Mouse (Mus musculus): ENCODE data around the gene Ifit1bl1.
"Not testable (repeated sequence)": the region's sequence is repeated elsewhere in the genome, so short reads cannot be mapped to it uniquely, and the experiment has no call there.

The Ifit1bl1 gene

GRCm38 (mm10) chr19:34601888-34602287, at the start of gene Ifit1bl1:
TSS of gene Ifit1bl1 (minus strand) at chr19:34601956.
- not testable (repeated sequence) for DNase-seq (ENCODE audit: low read depth)

GRCm38 (mm10) chr19:34650997-34651396, 49.2 kb upstream of the Ifit1bl1 start:
- DNase-seq (ENCODE audit: low read depth): no peak

DNA sequence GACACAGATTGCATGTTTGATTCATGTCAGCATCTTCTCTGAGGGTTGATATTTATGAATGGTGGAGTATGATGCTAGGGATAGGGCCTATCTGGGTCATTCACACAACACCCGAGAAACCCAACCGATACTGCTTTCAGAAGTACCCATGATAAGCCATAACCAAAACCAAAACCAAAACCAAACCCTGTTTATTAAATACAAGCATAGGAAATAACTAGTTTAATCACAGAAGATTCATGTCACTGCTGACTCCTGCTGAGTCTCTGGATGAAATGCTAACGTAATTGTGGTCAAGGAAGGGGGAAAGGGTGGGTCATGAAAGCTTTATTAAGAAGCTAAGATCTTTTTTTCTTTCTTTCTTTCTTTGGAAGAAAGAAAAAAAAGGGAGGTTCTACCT, 48.5 kb upstream of the Ifit1bl1 start:
- no peak for DNase-seq (ENCODE audit: low read depth)

- DNase-seq (ENCODE audit: low read depth): not testable (repeated sequence)
Observed at GRCm38 (mm10) chr19:34647630-34648029, 45.9 kb upstream of the Ifit1bl1 start.

DNA sequence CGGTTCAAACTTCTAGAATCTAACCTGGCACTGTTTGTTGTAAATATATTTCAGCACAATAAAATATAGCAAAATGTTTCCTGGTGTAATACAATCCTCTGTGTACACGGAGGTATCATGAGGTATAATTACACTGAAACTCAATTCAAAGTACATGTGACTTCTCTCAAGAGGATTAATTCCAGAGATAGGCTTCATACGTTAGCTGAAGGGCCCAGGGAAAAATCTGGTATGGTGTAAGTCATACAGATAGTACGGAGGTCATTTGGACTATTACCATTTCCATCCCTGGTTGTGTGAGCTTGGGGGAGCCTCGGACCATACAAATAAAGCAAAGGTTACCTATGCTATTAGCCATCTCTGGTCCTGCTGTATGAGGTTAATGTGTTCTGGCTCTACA, 40.9 kb upstream of the Ifit1bl1 start:
- no peak for DNase-seq (ENCODE audit: low read depth)

DNA sequence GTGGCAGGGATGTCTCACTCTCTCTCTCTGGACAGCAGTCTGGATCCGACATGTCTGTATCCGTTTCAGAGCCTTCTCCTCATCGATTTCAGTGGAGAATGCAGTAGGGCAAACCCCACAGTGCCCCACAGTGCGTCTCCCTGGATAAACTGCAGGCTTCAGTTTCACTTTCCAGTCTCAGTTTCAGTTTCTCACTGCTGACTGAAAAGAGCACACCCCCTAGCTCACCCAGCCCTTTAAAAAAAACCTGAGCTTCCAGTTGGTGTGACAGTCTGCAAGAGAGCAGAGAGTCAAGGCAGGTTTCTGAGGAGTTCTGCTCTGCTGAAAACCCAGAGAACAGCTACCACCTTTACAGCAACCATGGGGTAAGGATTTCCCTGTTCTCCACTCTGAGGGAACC, 38.9 kb upstream of the Ifit1bl1 start, which contains the start of the genes Ifit1bl2 and Ifit1:
Ifit1bl2 (minus strand) TSS at position 121 of the 400 bp plus-strand sequence.
Ifit1 (plus strand) TSS at position 249 of the 400 bp plus-strand sequence.
- DNase-seq (ENCODE audit: low read depth): peak; percentile 75

DNA sequence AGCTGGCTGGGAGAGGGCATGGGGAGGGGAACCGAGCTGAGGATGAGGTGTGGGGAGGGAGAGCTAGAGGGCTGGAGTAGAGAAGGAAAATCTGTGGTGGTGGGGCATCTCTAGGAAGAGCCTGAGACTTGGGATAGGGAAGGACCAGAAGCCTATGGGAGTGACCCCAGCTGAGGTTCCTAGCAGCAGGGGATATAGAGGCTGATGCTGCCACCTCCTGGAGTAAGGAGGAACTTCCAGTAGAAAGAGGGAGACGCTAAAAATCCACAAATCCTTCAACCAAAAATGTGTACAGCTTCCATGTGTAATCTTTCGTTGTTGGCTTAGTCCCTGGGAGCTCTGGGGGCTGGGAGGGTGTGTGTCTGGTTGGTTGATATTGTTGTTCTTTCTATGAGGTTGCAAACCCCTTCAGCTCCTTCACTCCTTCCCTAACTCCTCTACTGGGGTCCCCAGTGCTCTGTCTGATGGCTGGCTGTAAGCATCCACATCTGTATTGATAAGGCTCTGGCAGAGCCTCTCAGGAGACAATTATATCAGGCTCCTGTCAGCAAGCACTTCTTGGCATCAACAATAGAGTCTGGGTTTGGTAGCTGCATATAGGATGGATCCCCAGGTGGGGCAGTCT, 35.3 kb upstream of the Ifit1bl1 start:
- DNase-seq (ENCODE audit: low read depth): peak; percentile 89

DNA sequence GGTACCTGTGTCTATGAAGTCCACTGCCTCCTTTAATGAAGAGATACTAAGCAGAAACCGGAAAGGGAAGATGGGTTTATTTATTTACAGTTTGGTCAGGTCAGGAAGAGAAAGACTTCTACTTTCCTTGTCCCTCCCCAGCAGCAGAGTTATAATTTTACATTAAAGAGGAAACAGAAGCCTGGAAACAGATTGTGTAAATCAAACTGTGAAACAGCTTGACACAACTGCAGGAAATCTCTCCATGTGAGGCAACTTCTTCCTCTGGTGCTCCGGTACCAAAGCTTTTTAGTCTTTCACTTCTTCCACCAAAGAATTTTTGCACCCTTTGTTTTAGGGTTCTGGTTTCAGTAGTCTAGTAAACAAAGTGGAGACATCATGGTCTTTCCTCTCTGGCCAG, 31.7 kb upstream of the Ifit1bl1 start:
- DNase-seq (ENCODE audit: low read depth): no peak

- no peak for DNase-seq (ENCODE audit: low read depth)
Observed at GRCm38 (mm10) chr19:34631487-34631886, 29.7 kb upstream of the Ifit1bl1 start.

DNA sequence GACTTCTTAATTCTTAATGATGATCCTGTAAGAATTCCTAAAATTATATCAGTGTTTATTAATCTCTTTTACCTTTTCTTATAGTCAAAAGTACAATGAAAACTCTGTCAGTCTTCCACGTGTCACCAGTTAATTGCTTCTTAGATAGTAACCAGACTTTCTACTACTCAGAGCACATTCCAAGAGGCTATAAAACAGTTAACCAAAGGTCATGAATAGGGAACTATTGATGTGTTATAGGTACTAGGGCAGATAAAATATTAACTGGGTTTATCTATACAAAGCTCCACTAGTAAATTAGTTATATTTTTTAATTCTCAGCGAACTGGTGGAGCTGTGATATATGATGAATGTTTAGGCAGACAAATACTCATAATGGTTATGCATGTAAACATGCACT, 25.7 kb upstream of the Ifit1bl1 start:
- no peak for DNase-seq (ENCODE audit: low read depth)

- DNase-seq (ENCODE audit: low read depth): no peak
Observed at GRCm38 (mm10) chr19:34624663-34625062, 22.9 kb upstream of the Ifit1bl1 start.

DNA sequence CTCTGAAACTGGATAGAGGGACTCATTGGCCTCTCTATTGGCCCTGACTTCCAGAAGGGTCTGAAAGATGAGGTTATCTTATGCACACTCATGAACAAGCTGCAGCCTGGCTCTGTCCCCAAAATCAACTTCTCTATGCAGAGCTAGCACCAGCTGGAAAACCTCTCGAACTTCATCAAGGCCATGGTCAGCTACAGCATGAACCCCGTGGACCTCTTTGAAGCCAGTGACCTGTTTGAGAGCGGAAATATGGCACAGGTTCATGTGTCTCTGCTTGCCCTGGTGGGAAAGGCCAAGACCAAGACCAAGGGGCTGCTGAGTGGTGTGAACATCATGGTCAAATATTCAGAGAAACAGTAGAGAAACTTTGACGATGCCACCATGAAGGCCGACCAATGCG, 22.0 kb upstream of the Ifit1bl1 start:
- DNase-seq (ENCODE audit: low read depth): no peak

GRCm38 (mm10) chr19:34620871-34621270, 19.1 kb upstream of the Ifit1bl1 start:
- DNase-seq (ENCODE audit: low read depth): no peak

- not testable (repeated sequence) for DNase-seq (ENCODE audit: low read depth)
Observed at GRCm38 (mm10) chr19:34612243-34613001, 10.7 kb upstream of the Ifit1bl1 start.

GRCm38 (mm10) chr19:34610118-34610517, 8.4 kb upstream of the Ifit1bl1 start:
- not testable (repeated sequence) for DNase-seq (ENCODE audit: low read depth)

GRCm38 (mm10) chr19:34607237-34608051, 5.7 kb upstream of the Ifit1bl1 start, which contains the start of gene Ifit3b:
TSS of gene Ifit3b (plus strand) at chr19:34607970.
- peak; percentile 72 for DNase-seq (ENCODE audit: low read depth)

DNA sequence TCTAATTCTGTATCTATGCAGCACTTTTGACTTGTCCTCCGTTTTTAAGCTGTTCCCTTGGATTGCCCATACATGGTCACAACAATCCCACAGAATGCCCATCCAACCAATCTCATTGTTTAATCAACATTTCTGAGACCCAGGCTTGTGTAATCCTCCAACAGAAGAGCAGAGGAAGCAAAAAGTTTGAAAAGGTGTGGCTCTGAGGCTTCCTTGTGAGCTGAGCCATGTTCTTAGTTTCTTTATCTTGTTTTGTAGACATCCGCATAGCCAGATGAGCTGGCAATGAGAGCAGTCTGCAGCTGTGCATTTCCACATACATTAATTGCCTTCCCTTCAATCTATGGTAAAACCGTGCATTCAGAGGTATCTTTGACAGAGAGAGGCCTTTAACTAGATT, 3.7 kb upstream of the Ifit1bl1 start:
- no peak for DNase-seq (ENCODE audit: low read depth)

GRCm38 (mm10) chr19:34599250-34599649, 2.5 kb downstream of the Ifit1bl1 start:
- not testable (repeated sequence) for DNase-seq (ENCODE audit: low read depth)

- DNase-seq (ENCODE audit: low read depth): peak; percentile 83
Observed at GRCm38 (mm10) chr19:34598341-34598740, 3.4 kb downstream of the Ifit1bl1 start.

DNA sequence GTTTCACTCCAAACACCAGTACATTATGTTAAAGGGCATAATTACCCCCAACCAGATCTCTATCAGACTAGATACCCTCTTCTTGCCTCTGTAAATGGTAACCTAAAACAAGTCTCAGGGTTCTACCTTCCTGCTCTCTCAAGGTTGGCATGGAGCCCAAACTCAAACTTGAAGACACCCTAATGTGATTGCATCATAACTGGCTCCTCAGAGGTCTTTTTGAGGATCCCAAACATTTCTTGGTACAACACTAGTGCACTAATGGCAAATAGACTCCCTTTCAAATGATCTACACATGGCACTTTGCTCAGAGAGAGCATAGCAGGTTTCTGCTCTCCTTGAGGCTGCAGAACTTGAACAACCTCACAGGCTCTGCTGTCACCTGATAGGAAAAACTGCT, 4.9 kb downstream of the Ifit1bl1 start:
- DNase-seq (ENCODE audit: low read depth): peak; percentile 16

DNA sequence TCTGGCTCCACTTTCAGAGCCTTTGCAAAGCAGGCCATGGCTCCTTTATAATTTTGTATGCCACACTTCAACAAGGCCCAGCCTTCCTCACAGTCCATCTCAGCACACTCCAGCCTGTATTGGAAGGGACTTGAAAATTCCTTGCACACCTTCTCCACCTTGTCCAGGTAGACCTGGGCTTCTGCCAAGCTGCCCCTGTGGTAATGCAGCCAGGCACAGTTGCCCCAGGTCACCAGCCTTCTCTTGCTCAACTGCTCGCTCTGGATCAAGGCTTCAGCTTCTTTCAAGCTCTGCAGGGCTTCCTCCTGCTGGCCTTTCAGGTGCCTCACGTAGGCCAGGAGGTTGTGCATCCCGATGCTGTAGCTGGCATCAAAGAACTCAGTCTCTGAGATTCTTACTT, 7.2 kb downstream of the Ifit1bl1 start:
- not testable (repeated sequence) for DNase-seq (ENCODE audit: low read depth)

- DNase-seq (ENCODE audit: low read depth): no peak
Observed at GRCm38 (mm10) chr19:34593456-34593855, 8.3 kb downstream of the Ifit1bl1 start.

Data from NIH3T3 (cell line).